Mouse (Mus musculus): ENCODE results near the gene Klf7. TPM values are rescaled to one million over a fixed set of nuclear protein-coding genes. Genes with fewer than 3 reads are reported as not detected.
A peak's percentile ranks its signal among the peaks of the same experiment; 100 is the strongest.

The Klf7 gene
- polyA plus RNA-seq, 1 experiment from 2014 or later: 40.7 TPM

GRCm38 (mm10) chr1:64097640-64098287, 24.3 kb downstream of the Klf7 start:
- no peak overlapping the region for H3K4me3 ChIP-seq (replicated peaks)
- H3K4me1 ChIP-seq: peaks cover 27% of the 10 kb centered on the region
- H3K9me3 ChIP-seq: no peaks in the 10 kb centered on the region
- no peak overlapping the region for H3K9ac ChIP-seq
- no peaks in the 10 kb centered on the region for H3K27me3 ChIP-seq
- no peak for ATAC-seq (ENCODE audit: low FRiP score)
- 0 out of 2 replicates have a peak overlapping the region, but pooled peaks have one; percentile 31 for H3K27ac ChIP-seq
- H3K4me2 ChIP-seq: no peak overlapping the region
- H3K36me3 ChIP-seq (replicated peaks): no peaks in the 10 kb centered on the region
- WGBS: 76% methylated on average over 6 of the region's 6 CpGs

- WGBS: 93% methylated on average over 5 of the region's 5 CpGs
- Histone ChIP-seq H3K4me2 (no peak overlapping the region), H3K4me1 (peaks cover 41% of the 10 kb centered on the region), H3K27me3 (no peaks in the 10 kb centered on the region), H3K36me3 (replicated peaks) (no peaks in the 10 kb centered on the region), H3K4me3 (replicated peaks) (no peak overlapping the region), H3K27ac (no peak overlapping the region), H3K9ac (no peak overlapping the region), H3K9me3 (no peaks in the 10 kb centered on the region)
- ATAC-seq (ENCODE audit: low FRiP score): no peak
Observed at GRCm38 (mm10) chr1:64093018-64093417, 29.1 kb downstream of the Klf7 start.

- no peak for ATAC-seq (ENCODE audit: low FRiP score)
- Histone ChIP-seq H3K4me3 (replicated peaks) (no peak overlapping the region), H3K9ac (no peak overlapping the region), H3K4me1 (peaks cover 44% of the 10 kb centered on the region), H3K9me3 (no peaks in the 10 kb centered on the region), H3K4me2 (no peak overlapping the region), H3K27ac (no peak overlapping the region), H3K36me3 (replicated peaks) (no peaks in the 10 kb centered on the region), H3K27me3 (no peaks in the 10 kb centered on the region)
- WGBS: 85% methylated on average over 9 of the region's 9 CpGs
Observed at GRCm38 (mm10) chr1:64091591-64091990, 30.5 kb downstream of the Klf7 start.

- Histone ChIP-seq H3K36me3 (replicated peaks) (no peaks in the 10 kb centered on the region), H3K4me1 (peaks cover 40% of the 10 kb centered on the region), H3K4me2 (no peak overlapping the region), H3K9ac (no peak overlapping the region), H3K4me3 (replicated peaks) (no peak overlapping the region), H3K27ac (no peak overlapping the region), H3K27me3 (no peaks in the 10 kb centered on the region), H3K9me3 (no peaks in the 10 kb centered on the region)
- no peak for ATAC-seq (ENCODE audit: low FRiP score)
- WGBS: 73% methylated on average over 5 of the region's 5 CpGs
Observed at GRCm38 (mm10) chr1:64090566-64090965, 31.5 kb downstream of the Klf7 start.

- ATAC-seq (ENCODE audit: low FRiP score): no peak
- Histone ChIP-seq H3K4me3 (replicated peaks) (no peak overlapping the region), H3K36me3 (replicated peaks) (no peaks in the 10 kb centered on the region), H3K27me3 (no peaks in the 10 kb centered on the region), H3K27ac (no peak overlapping the region), H3K4me2 (no peak overlapping the region), H3K4me1 (peaks cover 40% of the 10 kb centered on the region), H3K9ac (no peak overlapping the region), H3K9me3 (no peaks in the 10 kb centered on the region)
- WGBS: 86% methylated on average over 1 of the region's 1 CpGs
Observed at GRCm38 (mm10) chr1:64089691-64090090, 32.4 kb downstream of the Klf7 start.

GRCm38 (mm10) chr1:64088604-64089320, 33.3 kb downstream of the Klf7 start:
- 76% methylated on average over 12 of the region's 12 CpGs for WGBS
- H3K9me3 ChIP-seq: no peaks in the 10 kb centered on the region
- ATAC-seq (ENCODE audit: low FRiP score): no peak

GRCm38 (mm10) chr1:64087657-64088603, 34.2 kb downstream of the Klf7 start:
- H3K9me3 ChIP-seq: no peaks in the 10 kb centered on the region
- no peak overlapping the region for H3K9ac ChIP-seq
- WGBS: 16% methylated on average over 17 of the region's 17 CpGs
- no peaks in the 10 kb centered on the region for H3K27me3 ChIP-seq
- H3K4me1 ChIP-seq: peaks cover 36% of the 10 kb centered on the region
- H3K4me3 ChIP-seq (replicated peaks): no peak overlapping the region
- ATAC-seq (ENCODE audit: low FRiP score): peak; percentile 90
- peak overlapping the region; percentile 33 for H3K4me2 ChIP-seq
- H3K36me3 ChIP-seq (replicated peaks): no peaks in the 10 kb centered on the region
- peak overlapping the region; percentile 84 for H3K27ac ChIP-seq

More at GRCm38 (mm10) chr1:64088604-64089320, 33.3 kb downstream of the Klf7 start:
- Histone ChIP-seq H3K9ac (no peak overlapping the region), H3K4me1 (peaks cover 36% of the 10 kb centered on the region), H3K4me3 (replicated peaks) (no peak overlapping the region), H3K4me2 (peak overlapping the region; percentile 33), H3K27me3 (no peaks in the 10 kb centered on the region), H3K36me3 (replicated peaks) (no peaks in the 10 kb centered on the region), H3K27ac (peak overlapping the region; percentile 84)

- Histone ChIP-seq H3K4me2 (no peak overlapping the region), H3K4me1 (peaks cover 41% of the 10 kb centered on the region)
- no peak for ATAC-seq (ENCODE audit: low FRiP score)
Observed at GRCm38 (mm10) chr1:64085875-64086274, 36.2 kb downstream of the Klf7 start.

GRCm38 (mm10) chr1:64085361-64085760, 36.7 kb downstream of the Klf7 start:
- Histone ChIP-seq H3K9ac (no peak overlapping the region), H3K4me1 (peaks cover 36% of the 10 kb centered on the region), H3K4me3 (replicated peaks) (no peak overlapping the region), H3K9me3 (no peaks in the 10 kb centered on the region), H3K4me2 (no peak overlapping the region), H3K36me3 (replicated peaks) (no peaks in the 10 kb centered on the region), H3K27me3 (no peaks in the 10 kb centered on the region), H3K27ac (no peak overlapping the region)
- ATAC-seq (ENCODE audit: low FRiP score): no peak
- WGBS: 88% methylated on average over 4 of the region's 4 CpGs

More at GRCm38 (mm10) chr1:64085875-64086274, 36.2 kb downstream of the Klf7 start:
- Histone ChIP-seq H3K27me3 (no peaks in the 10 kb centered on the region), H3K4me3 (replicated peaks) (no peak overlapping the region), H3K36me3 (replicated peaks) (no peaks in the 10 kb centered on the region), H3K27ac (no peak overlapping the region), H3K9ac (no peak overlapping the region), H3K9me3 (no peaks in the 10 kb centered on the region)
- 91% methylated on average over 4 of the region's 4 CpGs for WGBS

GRCm38 (mm10) chr1:64084706-64085105, 37.4 kb downstream of the Klf7 start:
- Histone ChIP-seq H3K4me3 (replicated peaks) (no peak overlapping the region), H3K9ac (no peak overlapping the region), H3K9me3 (no peaks in the 10 kb centered on the region), H3K4me1 (peaks cover 30% of the 10 kb centered on the region), H3K36me3 (replicated peaks) (no peaks in the 10 kb centered on the region), H3K4me2 (no peak overlapping the region), H3K27me3 (no peaks in the 10 kb centered on the region), H3K27ac (no peak overlapping the region)
- no peak for ATAC-seq (ENCODE audit: low FRiP score)
- WGBS: 85% methylated on average over 3 of the region's 3 CpGs

GRCm38 (mm10) chr1:64081791-64082190, 40.3 kb downstream of the Klf7 start:
- Histone ChIP-seq H3K4me3 (replicated peaks) (no peak overlapping the region), H3K36me3 (replicated peaks) (peaks cover 16% of the 10 kb centered on the region), H3K27ac (no peak overlapping the region), H3K9ac (no peak overlapping the region), H3K4me1 (peaks cover 27% of the 10 kb centered on the region), H3K27me3 (no peaks in the 10 kb centered on the region), H3K9me3 (no peaks in the 10 kb centered on the region), H3K4me2 (no peak overlapping the region)
- WGBS: 98% methylated on average over 1 of the region's 1 CpGs
- ATAC-seq (ENCODE audit: low FRiP score): no peak

GRCm38 (mm10) chr1:64081217-64081616, 40.9 kb downstream of the Klf7 start:
- H3K4me2 ChIP-seq: no peak overlapping the region
- H3K27ac ChIP-seq: no peak overlapping the region
- no peaks in the 10 kb centered on the region for H3K9me3 ChIP-seq
- no peak overlapping the region for H3K4me3 ChIP-seq (replicated peaks)
- ATAC-seq (ENCODE audit: low FRiP score): 0 out of 2 replicates have a peak, but pooled peaks have one; percentile 25
- peaks cover 18% of the 10 kb centered on the region for H3K36me3 ChIP-seq (replicated peaks)
- H3K27me3 ChIP-seq: no peaks in the 10 kb centered on the region
- 58% methylated on average over 2 of the region's 2 CpGs for WGBS
- H3K4me1 ChIP-seq: peaks cover 25% of the 10 kb centered on the region
- no peak overlapping the region for H3K9ac ChIP-seq

All from forebrain, embryonic 12.5 days (tissue).